Mouse (Mus musculus) heart, adult 2 months (tissue): ENCODE measurements around the gene Trappc3l.

Experiments used
- CTCF ChIP-seq: fragments of 200-600 bp; IDR thresholded peaks from 2 replicates; pipeline ENCODE4 v1.8.1; 2022; ENCODE audit warnings: antibody characterized with exemption, mild to moderate bottlenecking, moderate library complexity
- POLR2A ChIP-seq: fragments of 200-500 bp; IDR thresholded peaks from 2 replicates; pipeline ENCODE4 v1.6.1; 2011; ENCODE audit warnings: mild to moderate bottlenecking, low read depth, low read length, control low read depth; ENCODE audit not compliant: insufficient read depth

- TF ChIP-seq CTCF (no peak), POLR2A (no peak)
Observed at GRCm38 (mm10) chr10:34044210-34044609, 6.8 kb downstream of the Trappc3l start, which contains the start of gene Calhm4.
